Mouse (Mus musculus): ENCODE measurements at regions not wholly inside any gene's neighbourhood (a gene's known extent, or its start where the extent isn't known, plus 50 kb on each side); places are given as distances from the start of the nearest gene placed in this dataset.

- Histone ChIP-seq H3K4me3 (ENCODE audit: low read depth, low read length) (no peak overlapping the region), H3K4me1 (ENCODE audit: control insufficient read depth, insufficient read depth, low read length) (no peaks in the 10 kb centered on the region), H3K9ac (ENCODE audit: low read length) (no peak overlapping the region), H3K27me3 (replicated peaks; ENCODE audit: control insufficient read depth, insufficient read depth, low read length) (no peaks in the 10 kb centered on the region), H3K27ac (ENCODE audit: low read depth, low read length) (no peak overlapping the region), H3K36me3 (ENCODE audit: control insufficient read depth, insufficient read depth, low read length) (no peaks in the 10 kb centered on the region), H3K4me2 (ENCODE audit: low read length) (no peak overlapping the region), H3K9me3 (replicated peaks; ENCODE audit: control insufficient read depth, low read length) (no peaks in the 10 kb centered on the region)
- DNase-seq (ENCODE audit: low spot score) (no peak), ATAC-seq (no peak)
- WGBS: 50% methylated on average over 1 of the region's 1 CpGs
Observed at GRCm38 (mm10) chr10:44615586-44615985, 87.3 kb upstream of the Prdm1 start.

DNA sequence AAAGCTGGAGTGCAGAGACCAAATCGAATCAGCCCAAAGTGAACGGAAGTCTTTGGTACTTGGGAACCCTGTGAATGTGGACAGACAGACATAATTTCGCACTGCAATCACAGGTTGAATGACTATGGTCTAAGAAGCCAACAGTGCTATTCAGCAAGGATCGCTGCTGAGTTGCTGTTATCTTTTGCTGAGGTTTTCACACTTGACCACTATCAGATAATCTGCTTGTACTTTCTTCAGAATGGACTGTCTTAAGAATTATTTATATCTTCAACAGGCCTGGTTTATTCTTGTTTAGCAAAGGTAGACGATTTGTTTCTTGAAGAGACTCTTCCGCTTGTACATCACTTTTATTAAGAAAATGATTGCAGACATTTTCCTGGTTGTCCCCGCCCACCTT is 84.3 kb upstream of the Prdm1 start:
- H3K4me2 ChIP-seq (ENCODE audit: low read length): no peak overlapping the region
- ATAC-seq: no peak
- H3K4me1 ChIP-seq (ENCODE audit: control insufficient read depth, insufficient read depth, low read length): no peaks in the 10 kb centered on the region
- no peaks in the 10 kb centered on the region for H3K9me3 ChIP-seq (replicated peaks; ENCODE audit: control insufficient read depth, low read length)
- no peak overlapping the region for H3K27ac ChIP-seq (ENCODE audit: low read depth, low read length)
- H3K9ac ChIP-seq (ENCODE audit: low read length): no peak overlapping the region
- H3K27me3 ChIP-seq (replicated peaks; ENCODE audit: control insufficient read depth, insufficient read depth, low read length): no peaks in the 10 kb centered on the region
- no peak for DNase-seq (ENCODE audit: low spot score)
- no peak overlapping the region for H3K4me3 ChIP-seq (ENCODE audit: low read depth, low read length)
- WGBS: 96% methylated on average over 7 of the region's 7 CpGs
- H3K36me3 ChIP-seq (ENCODE audit: control insufficient read depth, insufficient read depth, low read length): no peaks in the 10 kb centered on the region

DNA sequence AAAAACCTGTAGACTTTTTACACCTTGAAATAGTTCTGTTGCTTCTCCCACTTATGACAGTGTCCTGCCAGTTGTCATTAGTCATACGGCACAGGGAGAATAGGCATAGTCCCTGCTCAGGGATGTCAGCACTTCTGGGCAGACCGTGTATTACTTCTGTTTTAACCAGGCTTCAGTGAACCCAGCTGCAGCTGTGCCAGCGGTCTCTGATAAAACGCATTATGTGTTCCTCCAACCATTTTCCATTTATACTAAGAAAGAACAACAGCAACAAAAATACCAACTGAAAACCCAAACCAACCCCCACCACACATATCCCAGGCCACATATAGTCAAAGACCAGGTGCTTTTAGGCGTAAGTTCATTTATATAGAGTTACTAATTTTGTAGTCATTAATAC is 83.1 kb upstream of the Prdm1 start:
- Histone ChIP-seq H3K4me2 (ENCODE audit: low read length) (no peak overlapping the region), H3K9ac (ENCODE audit: low read length) (no peak overlapping the region), H3K27ac (ENCODE audit: low read depth, low read length) (no peak overlapping the region), H3K4me3 (ENCODE audit: low read depth, low read length) (no peak overlapping the region), H3K4me1 (ENCODE audit: control insufficient read depth, insufficient read depth, low read length) (no peaks in the 10 kb centered on the region), H3K9me3 (replicated peaks; ENCODE audit: control insufficient read depth, low read length) (no peaks in the 10 kb centered on the region), H3K36me3 (ENCODE audit: control insufficient read depth, insufficient read depth, low read length) (no peaks in the 10 kb centered on the region), H3K27me3 (replicated peaks; ENCODE audit: control insufficient read depth, insufficient read depth, low read length) (no peaks in the 10 kb centered on the region)
- ATAC-seq (no peak), DNase-seq (ENCODE audit: low spot score) (no peak)
- WGBS: 87% methylated on average over 5 of the region's 5 CpGs

DNA sequence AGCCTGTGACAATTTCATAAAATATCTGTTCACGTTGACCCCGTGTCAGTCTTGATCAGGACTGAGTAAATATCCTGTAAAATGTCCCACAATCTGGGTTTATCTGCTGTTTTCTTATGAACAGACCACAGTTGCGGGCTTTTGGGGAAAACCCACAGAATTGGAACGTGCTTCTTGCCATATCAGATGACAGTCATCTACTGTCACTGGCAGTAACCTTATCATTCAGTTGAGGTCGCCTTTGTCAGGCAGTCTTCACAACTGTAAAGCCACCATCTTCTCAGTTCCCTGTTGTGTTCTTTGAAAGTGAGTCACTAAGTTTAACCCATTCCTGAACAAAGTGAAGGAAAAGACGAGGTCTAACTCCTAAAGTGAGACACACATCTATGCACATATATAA is 80.9 kb upstream of the Prdm1 start:
- H3K4me3 ChIP-seq (ENCODE audit: low read depth, low read length): no peak overlapping the region
- no peak overlapping the region for H3K9ac ChIP-seq (ENCODE audit: low read length)
- H3K27ac ChIP-seq (ENCODE audit: low read depth, low read length): no peak overlapping the region
- DNase-seq (ENCODE audit: low spot score) (no peak), ATAC-seq (no peak)
- H3K9me3 ChIP-seq (replicated peaks; ENCODE audit: control insufficient read depth, low read length): no peaks in the 10 kb centered on the region
- no peaks in the 10 kb centered on the region for H3K36me3 ChIP-seq (ENCODE audit: control insufficient read depth, insufficient read depth, low read length)
- H3K4me2 ChIP-seq (ENCODE audit: low read length): no peak overlapping the region
- H3K4me1 ChIP-seq (ENCODE audit: control insufficient read depth, insufficient read depth, low read length): no peaks in the 10 kb centered on the region
- 83% methylated on average over 6 of the region's 6 CpGs for WGBS
- H3K27me3 ChIP-seq (replicated peaks; ENCODE audit: control insufficient read depth, insufficient read depth, low read length): no peaks in the 10 kb centered on the region

DNA sequence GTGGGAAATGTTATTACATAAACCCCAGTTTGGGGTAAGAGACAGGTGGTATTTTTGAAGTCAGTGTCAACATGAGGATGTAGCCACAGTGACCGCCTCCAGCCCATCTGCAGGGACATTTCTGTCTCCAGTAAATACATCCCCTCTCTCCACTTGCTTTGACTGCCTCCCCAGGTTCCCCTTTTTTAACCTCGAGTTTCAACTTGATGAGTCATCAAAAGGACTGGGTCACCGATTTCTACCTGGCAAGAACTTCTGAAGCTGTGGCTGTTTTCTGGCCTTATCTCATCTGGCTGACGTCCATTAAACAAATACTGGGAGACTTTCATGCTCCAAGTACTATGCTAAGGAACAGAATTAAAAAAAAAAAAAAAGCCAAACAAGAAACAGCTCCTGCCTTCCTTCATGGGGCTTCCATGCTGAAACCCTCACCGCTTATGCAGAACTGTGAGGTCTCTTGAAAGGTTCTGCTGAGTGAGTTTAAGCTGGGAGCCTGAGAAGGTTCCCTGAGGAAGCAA is 79.1 kb upstream of the Prdm1 start:
- Histone ChIP-seq H3K27ac (ENCODE audit: low read depth, low read length) (no peak overlapping the region), H3K4me2 (ENCODE audit: low read length) (no peak overlapping the region), H3K4me3 (ENCODE audit: low read depth, low read length) (no peak overlapping the region), H3K4me1 (ENCODE audit: control insufficient read depth, insufficient read depth, low read length) (no peaks in the 10 kb centered on the region), H3K9me3 (replicated peaks; ENCODE audit: control insufficient read depth, low read length) (no peaks in the 10 kb centered on the region), H3K9ac (ENCODE audit: low read length) (no peak overlapping the region), H3K36me3 (ENCODE audit: control insufficient read depth, insufficient read depth, low read length) (no peaks in the 10 kb centered on the region), H3K27me3 (replicated peaks; ENCODE audit: control insufficient read depth, insufficient read depth, low read length) (no peaks in the 10 kb centered on the region)
- WGBS: 81% methylated on average over 5 of the region's 5 CpGs
- ATAC-seq (no peak), DNase-seq (ENCODE audit: low spot score) (no peak)

- Histone ChIP-seq H3K27me3 (replicated peaks; ENCODE audit: control insufficient read depth, insufficient read depth, low read length) (no peaks in the 10 kb centered on the region), H3K27ac (ENCODE audit: low read depth, low read length) (no peak overlapping the region), H3K4me2 (ENCODE audit: low read length) (no peak overlapping the region), H3K4me1 (ENCODE audit: control insufficient read depth, insufficient read depth, low read length) (no peaks in the 10 kb centered on the region), H3K36me3 (ENCODE audit: control insufficient read depth, insufficient read depth, low read length) (no peaks in the 10 kb centered on the region), H3K9ac (ENCODE audit: low read length) (no peak overlapping the region), H3K4me3 (ENCODE audit: low read depth, low read length) (no peak overlapping the region), H3K9me3 (replicated peaks; ENCODE audit: control insufficient read depth, low read length) (no peaks in the 10 kb centered on the region)
- no peak for ATAC-seq
- WGBS: 94% methylated on average over 11 of the region's 11 CpGs
- DNase-seq (ENCODE audit: low spot score): no peak
Observed at GRCm38 (mm10) chr10:44604512-44604911, 76.2 kb upstream of the Prdm1 start.

DNA sequence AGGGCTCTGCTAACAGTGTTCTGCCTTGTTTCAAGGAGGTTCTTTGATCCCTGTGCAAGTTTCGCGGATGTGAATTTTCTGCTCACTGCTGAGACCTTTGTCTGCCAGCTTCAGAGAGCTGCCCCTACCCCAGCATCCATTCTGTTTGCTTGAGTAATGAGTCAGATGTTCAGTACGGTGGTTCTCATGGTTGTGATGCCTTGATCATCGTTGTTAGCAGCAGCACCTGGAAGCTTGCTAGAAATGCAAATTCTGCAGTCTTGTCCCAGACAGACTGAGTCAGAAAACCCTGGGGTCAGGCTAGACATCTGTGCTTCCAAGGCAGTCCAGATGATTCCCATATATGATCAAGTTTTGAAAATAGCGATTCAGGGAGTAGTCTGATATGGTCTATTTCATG is 75.2 kb upstream of the Prdm1 start:
- H3K9me3 ChIP-seq (replicated peaks; ENCODE audit: control insufficient read depth, low read length): no peaks in the 10 kb centered on the region
- H3K36me3 ChIP-seq (ENCODE audit: control insufficient read depth, insufficient read depth, low read length): no peaks in the 10 kb centered on the region
- no peaks in the 10 kb centered on the region for H3K4me1 ChIP-seq (ENCODE audit: control insufficient read depth, insufficient read depth, low read length)
- DNase-seq (ENCODE audit: low spot score): no peak
- H3K27me3 ChIP-seq (replicated peaks; ENCODE audit: control insufficient read depth, insufficient read depth, low read length): no peaks in the 10 kb centered on the region
- ATAC-seq: no peak
- H3K4me3 ChIP-seq (ENCODE audit: low read depth, low read length): no peak overlapping the region
- H3K27ac ChIP-seq (ENCODE audit: low read depth, low read length): no peak overlapping the region
- H3K9ac ChIP-seq (ENCODE audit: low read length): no peak overlapping the region
- no peak overlapping the region for H3K4me2 ChIP-seq (ENCODE audit: low read length)
- WGBS: 66% methylated on average over 5 of the region's 5 CpGs

DNA sequence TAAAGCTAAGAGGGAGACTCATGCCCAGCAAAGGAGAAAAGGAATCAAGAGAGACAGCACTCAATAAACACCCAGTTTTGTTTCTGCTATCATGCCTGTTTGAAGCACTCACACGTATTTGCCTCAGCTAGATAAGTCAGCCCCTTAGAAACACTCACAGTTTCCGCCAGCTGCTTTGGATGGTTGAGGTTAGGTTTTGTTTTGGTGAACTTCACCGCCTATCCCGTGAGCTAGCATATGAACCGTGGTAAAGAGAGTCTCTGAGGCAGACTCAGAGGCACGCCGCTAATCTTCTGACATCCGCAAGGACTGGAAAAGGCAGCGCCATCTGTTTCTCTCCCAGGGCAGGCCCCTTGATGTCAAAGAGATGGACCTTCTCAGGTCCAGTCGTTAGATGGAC is 73.2 kb upstream of the Prdm1 start:
- ATAC-seq: no peak
- Histone ChIP-seq H3K4me1 (ENCODE audit: control insufficient read depth, insufficient read depth, low read length) (no peaks in the 10 kb centered on the region), H3K4me3 (ENCODE audit: low read depth, low read length) (no peak overlapping the region), H3K9me3 (replicated peaks; ENCODE audit: control insufficient read depth, low read length) (no peaks in the 10 kb centered on the region), H3K9ac (ENCODE audit: low read length) (no peak overlapping the region), H3K4me2 (ENCODE audit: low read length) (no peak overlapping the region), H3K27ac (ENCODE audit: low read depth, low read length) (no peak overlapping the region), H3K36me3 (ENCODE audit: control insufficient read depth, insufficient read depth, low read length) (no peaks in the 10 kb centered on the region), H3K27me3 (replicated peaks; ENCODE audit: control insufficient read depth, insufficient read depth, low read length) (no peaks in the 10 kb centered on the region)
- no peak for DNase-seq (ENCODE audit: low spot score)
- WGBS: 93% methylated on average over 10 of the region's 10 CpGs

GRCm38 (mm10) chr10:44599964-44600334 is 71.6 kb upstream of the Prdm1 start:
- no peak overlapping the region for H3K27ac ChIP-seq (ENCODE audit: low read depth, low read length)
- ATAC-seq (peak; percentile 77; the same call in 1 of the 2 replicates), DNase-seq (ENCODE audit: low spot score) (peak; percentile 71)
- H3K4me2 ChIP-seq (ENCODE audit: low read length): no peak overlapping the region
- no peaks in the 10 kb centered on the region for H3K27me3 ChIP-seq (replicated peaks; ENCODE audit: control insufficient read depth, insufficient read depth, low read length)
- H3K36me3 ChIP-seq (ENCODE audit: control insufficient read depth, insufficient read depth, low read length): no peaks in the 10 kb centered on the region
- no peak overlapping the region for H3K9ac ChIP-seq (ENCODE audit: low read length)
- H3K4me1 ChIP-seq (ENCODE audit: control insufficient read depth, insufficient read depth, low read length): no peaks in the 10 kb centered on the region
- no peaks in the 10 kb centered on the region for H3K9me3 ChIP-seq (replicated peaks; ENCODE audit: control insufficient read depth, low read length)
- no peak overlapping the region for H3K4me3 ChIP-seq (ENCODE audit: low read depth, low read length)
- 42% methylated on average over 4 of the region's 4 CpGs for WGBS

All from forebrain, embryonic 14.5 days (tissue).